Mouse (Mus musculus) heart, postnatal 36 days (tissue): ENCODE results near the gene Fgfr4. TPM values are rescaled to one million over a fixed set of nuclear protein-coding genes. Genes with fewer than 3 reads are reported as not detected.

Experiments
- DNase-seq, 2 experiments: peaks; one replicate each; pipeline ENCODE4 v3.0.0; 2021 to 2022
- intact Hi-C: fragments of 180-260 bp; cut with DNase I; formaldehyde crosslinking; loops from one replicate; pipeline ENCODE4 v1.15.1; 2025
- total RNA-seq, 2 experiments: library from RNA; stranded (reverse); gene quantifications; 2 replicates each; pipeline ENCODE4 v1.2.3; 2021

The Fgfr4 gene
- total RNA-seq, 2 experiments from 2014 or later: 0.36 to 0.73 TPM

DNA sequence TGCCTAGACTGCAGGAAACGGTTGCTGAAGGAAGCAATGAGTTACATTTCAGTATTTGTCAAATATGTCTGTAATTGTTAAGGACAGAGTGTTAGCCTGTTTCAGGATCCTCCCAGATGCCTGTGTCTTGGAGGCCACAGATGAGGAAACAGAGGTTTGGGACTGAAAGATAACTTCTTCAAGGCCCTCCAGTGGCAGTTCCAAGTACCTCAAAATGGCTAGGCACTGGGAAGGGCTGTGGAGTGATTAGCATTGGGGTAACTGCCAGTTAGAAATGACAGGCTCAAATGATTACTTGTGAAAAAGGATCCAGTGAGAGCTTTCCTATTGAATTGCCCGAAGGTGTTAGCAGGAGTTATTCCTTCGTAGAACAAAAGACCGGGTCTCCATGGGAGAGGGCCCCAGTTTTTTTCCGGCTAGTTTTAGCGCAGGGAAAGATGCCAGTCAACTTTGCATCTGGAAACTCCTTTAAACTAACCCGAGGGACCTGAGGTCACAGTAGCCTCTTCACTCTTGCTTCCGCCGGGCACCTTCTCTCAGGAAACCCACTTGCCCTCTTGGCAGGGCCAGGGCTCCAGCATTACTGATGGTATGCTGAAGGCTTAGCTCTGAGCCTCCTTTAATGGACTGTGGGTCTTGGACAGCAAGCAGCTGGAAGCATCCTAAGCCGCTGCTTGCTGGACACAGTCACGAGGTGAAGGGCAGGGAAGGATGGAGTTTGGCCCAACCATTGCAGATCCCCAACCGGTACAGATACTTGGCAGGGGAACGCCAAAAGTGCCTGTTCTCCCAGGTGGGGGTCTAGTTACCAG, 56.6 kb downstream of the Fgfr4 start:
- DNase-seq: peak in 1 of 2 experiments; percentile 18
- intact Hi-C loops: loop anchor here (2.0 kb wide), 1 partner anchor 18 kb away; no protein-coding TSS in a partner anchor

DNA sequence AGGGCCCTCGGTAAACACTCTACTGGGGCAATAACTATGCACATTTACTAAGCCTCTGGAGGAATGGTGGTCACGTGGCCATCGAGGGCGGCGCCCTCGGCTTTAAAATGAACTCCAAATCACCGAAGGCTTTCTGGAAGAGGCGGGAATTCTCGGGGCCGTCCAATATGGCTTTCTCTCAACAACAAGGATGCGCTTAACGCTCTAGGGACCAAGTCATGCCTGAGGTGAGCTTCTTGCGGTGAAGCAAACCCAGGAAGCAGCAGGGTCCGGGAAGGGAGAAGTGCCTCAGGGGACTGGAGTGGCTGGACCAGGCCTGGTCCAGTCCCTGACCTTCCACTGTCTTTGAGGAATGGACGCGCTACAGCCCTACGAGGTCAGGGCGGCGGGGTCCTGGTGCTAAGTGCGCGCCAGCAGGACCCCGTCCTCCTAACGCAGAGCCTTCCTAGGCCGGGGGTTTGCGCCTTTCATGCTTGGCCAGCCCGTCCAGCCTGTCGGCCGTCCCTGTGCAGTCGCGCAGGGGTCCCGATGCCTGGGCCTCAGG, 57.3 kb downstream of the Fgfr4 start, which contains the start of gene Nsd1:
Gene Nsd1, plus strand, starts transcription at position 134 of the 544 bp plus-strand sequence.
- DNase-seq: peak in 1 of 2 experiments; percentile 20
- intact Hi-C loops: loop anchor here (2.0 kb wide), 1 partner anchor 19 kb away; no protein-coding TSS in a partner anchor

DNA sequence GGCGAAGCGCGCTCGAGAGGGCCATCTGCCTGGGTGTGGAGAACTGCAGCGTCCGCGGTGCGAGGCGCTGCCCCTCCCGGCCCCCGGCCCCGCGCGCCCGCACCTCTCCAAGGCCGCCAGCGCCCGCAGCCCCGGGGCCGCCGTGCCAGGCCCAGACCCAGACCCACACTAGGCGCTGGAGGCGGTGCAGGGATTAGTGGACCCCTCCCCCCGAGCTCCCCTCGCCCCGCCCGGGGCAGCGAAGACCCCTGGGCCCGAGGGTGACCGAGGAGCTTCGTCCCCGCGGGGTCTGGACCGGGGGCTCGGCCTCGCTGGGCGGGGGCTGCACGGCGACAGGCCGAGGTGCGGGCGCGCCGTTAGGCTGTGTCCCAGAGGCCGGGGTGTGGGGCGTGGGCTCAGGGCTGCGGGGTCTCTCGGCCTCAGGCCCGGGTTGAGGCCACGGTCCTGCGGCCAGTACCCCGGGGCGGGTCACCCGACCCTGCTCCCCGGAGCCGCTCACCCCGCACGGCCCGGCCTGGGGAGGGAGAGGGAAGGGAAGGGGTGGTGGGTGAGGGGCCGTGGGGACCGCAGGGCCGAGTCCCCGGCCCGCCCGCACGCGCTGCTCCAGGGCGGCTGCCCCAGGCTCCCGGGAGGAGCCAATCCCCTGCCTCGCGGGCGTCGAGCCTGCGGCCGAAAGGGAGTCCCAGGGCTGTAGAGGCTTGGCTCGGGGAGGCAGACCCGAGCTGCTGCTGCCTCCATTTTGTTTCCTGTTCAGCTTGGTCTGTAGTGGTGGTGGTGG, 57.9 kb downstream of the Fgfr4 start:
- DNase-seq: peak; percentile 55 to 76
- intact Hi-C loops: no loop called here

DNA sequence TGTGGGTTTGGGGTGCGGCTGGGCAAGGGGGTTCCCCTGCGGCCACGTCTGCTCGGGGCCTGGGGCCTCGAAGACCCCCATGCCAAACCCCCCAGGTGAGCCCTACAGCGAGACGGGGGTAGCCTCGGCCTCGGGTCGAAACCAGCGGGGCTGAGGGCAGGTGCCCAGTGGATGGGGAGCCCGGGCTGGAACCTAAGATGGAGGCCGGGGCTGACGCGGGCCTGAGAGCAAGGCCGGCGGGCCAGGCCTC, 58.5 kb downstream of the Fgfr4 start:
- DNase-seq: peak in 1 of 2 experiments; percentile 91
- intact Hi-C loops: no loop called here

- peak; percentile 84 to 92 for DNase-seq
These were observed 59.0 kb downstream of the Fgfr4 start for GRCm38 (mm10) chr13:55211221-55212010.

DNA sequence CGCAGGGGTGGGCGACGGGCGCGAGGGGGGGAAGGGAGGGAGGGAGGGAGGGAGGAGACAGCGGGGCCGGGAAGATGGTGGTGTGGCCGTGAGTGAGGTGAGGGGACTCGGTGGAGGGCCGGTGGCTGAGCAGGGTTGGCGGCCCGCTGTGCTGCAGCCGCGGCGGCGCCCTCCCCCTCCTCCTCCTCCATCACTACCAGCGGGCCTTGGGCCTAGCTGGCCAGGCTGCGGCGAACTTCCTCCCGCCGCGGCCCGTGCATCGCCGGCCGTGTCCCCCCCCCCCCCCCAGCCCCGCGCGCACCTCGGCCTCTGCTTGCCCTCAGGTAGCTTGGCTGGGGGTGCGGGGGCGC, 59.5 kb downstream of the Fgfr4 start:
- intact Hi-C loops: no loop called here
- peak; percentile 59 to 86 for DNase-seq

More at GRCm38 (mm10) chr13:55211221-55212010, 59.0 kb downstream of the Fgfr4 start:
- intact Hi-C loops: no loop called here

GRCm38 (mm10) chr13:55212361-55213137, 60.1 kb downstream of the Fgfr4 start:
- intact Hi-C loops: no loop called here
- DNase-seq: peak; percentile 70 to 88

- intact Hi-C loops: no loop called here
- no peak for DNase-seq
These were observed 60.8 kb downstream of the Fgfr4 start for GRCm38 (mm10) chr13:55213138-55213806.

Other genes starting within 250 kb of the Fgfr4 start
- under 1 TPM; 0.49 to 0.92 TPM for gene Unc5a, start 203.2 kb upstream of the Fgfr4 start, total RNA-seq
- gene Hk3, start 131.3 kb upstream of the Fgfr4 start, total RNA-seq: under 1 TPM; 0.72 to 0.87 TPM
- 10 to 100 TPM; 18.4 to 21.9 TPM for gene Uimc1, start 52.3 kb upstream of the Fgfr4 start, total RNA-seq
- 10 to 100 TPM; 17.4 to 23.6 TPM for gene Zfp346, start 47.3 kb upstream of the Fgfr4 start, total RNA-seq
- not detected for gene Gm17617, start 19.1 kb upstream of the Fgfr4 start, total RNA-seq
- gene Nsd1, start 57.1 kb downstream of the Fgfr4 start, total RNA-seq: 10 to 100 TPM; 57.8 to 62.0 TPM
- 10 to 100 TPM; 46.7 to 52.5 TPM for gene Prelid1, start 167.9 kb downstream of the Fgfr4 start, total RNA-seq
- 10 to 100 TPM; 39.2 to 40.5 TPM for gene Rab24, start 169.3 kb downstream of the Fgfr4 start, total RNA-seq
- gene Mxd3, start 177.2 kb downstream of the Fgfr4 start, total RNA-seq: under 1 TPM; 0.33 to 0.53 TPM
- gene Lman2, start 210.1 kb downstream of the Fgfr4 start, total RNA-seq: 10 to 100 TPM; 47.7 to 48.1 TPM
- 1 to 10 TPM in 1 of 2 experiments, under 1 TPM in 1; 0.47 to 1.0 TPM for gene Rgs14, start 217.1 kb downstream of the Fgfr4 start, total RNA-seq
- not detected for gene Slc34a1, start 245.5 kb downstream of the Fgfr4 start, total RNA-seq